Mouse (Mus musculus) midbrain, embryonic 16.5 days (tissue): ENCODE measurements around the gene Gfer. TPM values are rescaled to one million over a fixed set of nuclear protein-coding genes. Genes with fewer than 3 reads are reported as not detected.

Source experiments
- ATAC-seq: fragments of 200-750 bp; cut with Nextera tagmentation; 2 replicates; pipeline ENCODE4 v1.8.0; 2017; ENCODE audit warnings: moderate TSS enrichment
- H3K27ac ChIP-seq: fragments of 300-500 bp; sonication (generic); 2 replicates; pipeline ENCODE4 v1.5.1; 2014; ENCODE audit warnings: mild to moderate bottlenecking, low read length, mixed read lengths
- H3K27me3 ChIP-seq: fragments of 300-500 bp; sonication (generic); 2 replicates; pipeline ENCODE4 v1.6.1; 2014; ENCODE audit warnings: low read depth, low read length, mixed read lengths; ENCODE audit not compliant: control insufficient read depth, insufficient read depth
- H3K36me3 ChIP-seq: fragments of 300-500 bp; sonication (generic); 2 replicates; pipeline ENCODE4 v1.6.1; 2014; ENCODE audit warnings: mild to moderate bottlenecking, low read length, moderate library complexity, mixed read lengths; ENCODE audit not compliant: control insufficient read depth, insufficient read depth
- H3K4me1 ChIP-seq: fragments of 300-500 bp; sonication (generic); 2 replicates; pipeline ENCODE4 v1.6.1; 2014; ENCODE audit warnings: mild to moderate bottlenecking, low read length, mixed read lengths; ENCODE audit not compliant: control insufficient read depth, insufficient read depth
- H3K4me2 ChIP-seq: fragments of 300-500 bp; sonication (generic); 2 replicates; pipeline ENCODE4 v1.6.1; 2014; ENCODE audit warnings: mild to moderate bottlenecking, low read length, mixed read lengths
- H3K4me3 ChIP-seq: fragments of 300-500 bp; sonication (generic); 2 replicates; pipeline ENCODE4 v1.5.1; 2014; ENCODE audit warnings: low read depth, mild to moderate bottlenecking, low read length, moderate library complexity, mixed read lengths
- H3K9ac ChIP-seq: fragments of 300-500 bp; sonication (generic); 2 replicates; pipeline ENCODE4 v1.6.1; 2014; ENCODE audit warnings: low read depth, low read length, mixed read lengths
- H3K9me3 ChIP-seq: fragments of 300-500 bp; sonication (generic); replicated peaks from 2 replicates; pipeline ENCODE4 v1.6.1; 2014; ENCODE audit warnings: mild to moderate bottlenecking, low read length, mixed read lengths; ENCODE audit not compliant: control insufficient read depth, poor library complexity, severe bottlenecking
- WGBS: fragments of 180-500 bp; shearing (Covaris S2); extraction: QIAGEN DNeasy Blood & Tissue Kit; methylation state at CpG from one replicate; pipeline ENCODE4 v1.1.7; 2014; 5-methylcytosine and 5-hydroxymethylcytosine counted together
- polyA plus RNA-seq: library from polyadenylated mRNA; unstranded; fragments of >200 nt; fragmentation: Nextera tagmentation; extraction: Ambion mirVana; gene quantifications from 2 replicates; pipeline ENCODE4 v1.2.1, GENCODE M21; 2015

Gfer gene
- polyA plus RNA-seq, 1 experiment from 2014 or later = 33.7 TPM

GRCm38 (mm10) chr17:24701251-24701650 lies 5.3 kb upstream of the Gfer start:
- Histone ChIP-seq H3K36me3 (peaks cover 33% of the 10 kb centered on the region), H3K4me1 (peaks cover 9% of the 10 kb centered on the region), H3K9ac (no peak overlapping the region), H3K9me3 (no peaks in the 10 kb centered on the region), H3K4me2 (no peak overlapping the region), H3K4me3 (no peak overlapping the region), H3K27ac (no peak overlapping the region), H3K27me3 (no peaks in the 10 kb centered on the region)
- WGBS = 92% methylated on average over 9 of the region's 9 CpGs
- ATAC-seq = no peak

GRCm38 (mm10) chr17:24699473-24699872 lies 3.5 kb upstream of the Gfer start:
- H3K36me3 ChIP-seq = peaks cover 27% of the 10 kb centered on the region
- H3K4me3 ChIP-seq = no peak overlapping the region
- no peak for ATAC-seq
- no peak overlapping the region for H3K9ac ChIP-seq
- H3K27ac ChIP-seq = no peak overlapping the region
- peaks cover 17% of the 10 kb centered on the region for H3K4me1 ChIP-seq
- H3K27me3 ChIP-seq = no peaks in the 10 kb centered on the region
- 85% methylated on average over 2 of the region's 2 CpGs for WGBS
- no peaks in the 10 kb centered on the region for H3K9me3 ChIP-seq
- H3K4me2 ChIP-seq = no peak overlapping the region

GRCm38 (mm10) chr17:24698715-24699114 lies 2.8 kb upstream of the Gfer start:
- Histone ChIP-seq H3K9me3 (no peaks in the 10 kb centered on the region), H3K27me3 (no peaks in the 10 kb centered on the region), H3K9ac (no peak overlapping the region), H3K27ac (no peak overlapping the region), H3K36me3 (peaks cover 20% of the 10 kb centered on the region), H3K4me3 (no peak overlapping the region), H3K4me2 (no peak overlapping the region), H3K4me1 (peaks cover 17% of the 10 kb centered on the region)
- 75% methylated on average over 9 of the region's 9 CpGs for WGBS
- ATAC-seq = no peak

GRCm38 (mm10) chr17:24697985-24698384 lies 2.0 kb upstream of the Gfer start:
- WGBS = 17% methylated on average over 5 of the region's 5 CpGs
- H3K4me3 ChIP-seq = no peak overlapping the region
- no peak for ATAC-seq
- H3K4me2 ChIP-seq = no peak overlapping the region
- 0 out of 2 replicates have a peak overlapping the region, but pooled peaks have one; percentile 14 for H3K9ac ChIP-seq
- no peak overlapping the region for H3K27ac ChIP-seq
- H3K36me3 ChIP-seq = peaks cover 19% of the 10 kb centered on the region
- H3K27me3 ChIP-seq = no peaks in the 10 kb centered on the region
- H3K4me1 ChIP-seq = peaks cover 17% of the 10 kb centered on the region
- no peaks in the 10 kb centered on the region for H3K9me3 ChIP-seq

GRCm38 (mm10) chr17:24695326-24696010 lies 488 bp downstream of the Gfer start:
- H3K27me3 ChIP-seq = no peaks in the 10 kb centered on the region
- 7% methylated on average over 47 of the region's 51 CpGs for WGBS
- H3K9ac ChIP-seq = peak overlapping the region; percentile 79
- H3K36me3 ChIP-seq = 0 out of 2 replicates have a peak, but pooled peaks cover 8% of the 10 kb centered on the region
- peak overlapping the region; percentile 53 for H3K4me3 ChIP-seq
- ATAC-seq = no peak; the same call in 1 of the 2 replicates
- H3K27ac ChIP-seq = peak overlapping the region; percentile 88
- peak overlapping the region; percentile 77 for H3K4me2 ChIP-seq
- peaks cover 26% of the 10 kb centered on the region for H3K4me1 ChIP-seq
- H3K9me3 ChIP-seq = no peaks in the 10 kb centered on the region

GRCm38 (mm10) chr17:24692385-24692784 lies 3.6 kb downstream of the Gfer start:
- Histone ChIP-seq H3K4me1 (peaks cover 46% of the 10 kb centered on the region), H3K4me3 (no peak overlapping the region), H3K27ac (no peak overlapping the region), H3K36me3 (0 out of 2 replicates have a peak, but pooled peaks cover 4% of the 10 kb centered on the region), H3K27me3 (no peaks in the 10 kb centered on the region), H3K9me3 (no peaks in the 10 kb centered on the region), H3K9ac (no peak overlapping the region), H3K4me2 (no peak overlapping the region)
- 92% methylated on average over 5 of the region's 5 CpGs for WGBS
- no peak for ATAC-seq

- peak within 1 kb of the TSS; percentile 78 for H3K4me3 ChIP-seq
- H3K4me1 ChIP-seq = peaks cover 32% of the 10 kb centered on the region
- 0 out of 2 replicates have a peak, but pooled peaks cover 4% of the 10 kb centered on the region for H3K36me3 ChIP-seq
- peak within 1 kb of the TSS; percentile 97 for H3K9ac ChIP-seq
- H3K9me3 ChIP-seq = no peaks in the 10 kb centered on the region
- H3K4me2 ChIP-seq = peak within 1 kb of the TSS; percentile 64
- peak within 1 kb of the TSS; percentile 94 for H3K27ac ChIP-seq
- WGBS = under 1% methylated on average over 46 of the region's 55 CpGs
- peak; percentile 74 for ATAC-seq
- H3K27me3 ChIP-seq = no peaks in the 10 kb centered on the region
These were observed 6.5 kb downstream of the Gfer start, which contains the start of gene Syngr3 for GRCm38 (mm10) chr17:24689251-24690081. Gene Syngr3, minus strand, starts transcription at chr17:24689955.

- Histone ChIP-seq H3K36me3 (0 out of 2 replicates have a peak, but pooled peaks cover 4% of the 10 kb centered on the region), H3K27me3 (no peaks in the 10 kb centered on the region), H3K9ac (peak overlapping the region; percentile 50), H3K4me3 (peak overlapping the region; percentile 38), H3K4me2 (peak overlapping the region; percentile 64), H3K27ac (no peak overlapping the region), H3K9me3 (no peaks in the 10 kb centered on the region), H3K4me1 (peaks cover 32% of the 10 kb centered on the region)
- 21% methylated on average over 23 of the region's 23 CpGs for WGBS
- ATAC-seq = no peak
These were observed 8.4 kb downstream of the Gfer start for GRCm38 (mm10) chr17:24687599-24687998.
